Mouse (Mus musculus): ENCODE measurements around the gene Lclat1.

DNA sequence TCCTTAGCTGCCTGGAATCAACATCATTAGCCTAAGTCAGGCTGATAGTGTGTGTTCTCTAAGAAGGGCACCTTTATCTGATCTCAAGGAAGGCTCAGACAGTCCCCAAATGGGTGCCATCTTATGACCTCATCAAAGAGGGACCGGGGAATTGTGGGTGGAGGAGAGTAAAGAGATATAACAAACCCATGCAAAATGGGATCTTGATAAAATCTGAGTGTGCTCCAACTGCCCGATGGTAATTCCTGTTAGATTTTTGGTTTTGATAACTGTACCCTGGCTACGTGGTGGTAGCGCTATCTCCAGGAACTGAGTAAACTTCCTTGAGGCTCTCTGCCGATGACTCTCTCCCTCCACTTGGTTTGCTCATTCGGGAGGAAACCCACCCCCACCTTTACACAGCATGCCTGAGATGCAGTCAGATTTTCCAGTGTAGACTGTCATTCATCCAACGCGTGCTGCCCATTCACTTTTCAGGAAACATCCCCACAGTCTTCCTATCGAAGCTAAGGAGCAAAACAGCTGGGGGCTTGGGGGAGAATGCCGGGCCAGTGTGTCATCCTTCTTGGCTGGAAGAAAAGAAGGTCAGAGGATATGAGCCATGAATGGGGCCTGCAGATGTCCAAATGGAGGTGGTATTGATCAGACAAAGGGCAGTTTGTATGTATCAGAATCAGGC, 145.6 kb downstream of the Lclat1 start:
- TF ChIP-seq CTCF (IDR thresholded peaks at IDR 0.05) (no peak), POLR2A (IDR thresholded peaks at IDR 0.05; ENCODE audit: insufficient read depth, low read depth, low read length) (no peak)

All from heart, adult 2 months (tissue).